Mouse (Mus musculus) kidney, adult 2 months (tissue): ENCODE results near the gene Ifna1. TPM values are rescaled to one million over a fixed set of nuclear protein-coding genes. Genes with fewer than 3 reads are reported as not detected.
"Not testable (repeated sequence)": the region's sequence is repeated elsewhere in the genome, so short reads cannot be mapped to it uniquely, and the experiment has no call there.

Source experiments
- DNase-seq: peaks from one replicate; pipeline ENCODE4 v3.0.0; 2021
- H3K27ac ChIP-seq: fragments of 200-500 bp; 2 replicates; pipeline ENCODE4 v1.5.1; 2012; ENCODE audit warnings: low read depth, low read length, control low read depth, inconsistent platforms; ENCODE audit not compliant: insufficient read depth
- H3K27me3 ChIP-seq: fragments of 200-500 bp; replicated peaks from 2 replicates; pipeline ENCODE4 v1.6.1; 2012; ENCODE audit warnings: mild to moderate bottlenecking, moderate library complexity, low read length, inconsistent platforms; ENCODE audit not compliant: control insufficient read depth, insufficient read depth
- H3K36me3 ChIP-seq: fragments of 200-500 bp; 2 replicates; pipeline ENCODE4 v1.6.1; 2012; ENCODE audit warnings: mild to moderate bottlenecking, moderate library complexity, low read length, inconsistent platforms; ENCODE audit not compliant: control insufficient read depth, insufficient read depth
- H3K4me1 ChIP-seq: fragments of 200-500 bp; 2 replicates; pipeline ENCODE4 v1.6.1; 2011; ENCODE audit warnings: low read length; ENCODE audit not compliant: control insufficient read depth, insufficient read depth
- H3K4me3 ChIP-seq: fragments of 200-500 bp; 2 replicates; pipeline ENCODE4 v1.5.1; 2011; ENCODE audit warnings: mild to moderate bottlenecking, low read depth, low read length, control low read depth; ENCODE audit not compliant: insufficient read depth
- CTCF ChIP-seq: fragments of 200-500 bp; conservative IDR thresholded peaks from 2 replicates; pipeline ENCODE4 v1.5.1; 2011; ENCODE audit warnings: low read depth, mild to moderate bottlenecking, control low read depth, low read length, moderate library complexity, mixed read lengths; ENCODE audit not compliant: insufficient read depth, insufficient read length
- POLR2A ChIP-seq: fragments of 200-500 bp; IDR thresholded peaks from one replicate; pipeline ENCODE4 v1.6.1; 2011; ENCODE audit warnings: low read depth, low read length, control low read depth
- WGBS: fragments of 180-500 bp; shearing (Covaris S2); methylation state at CpG from one replicate; pipeline ENCODE4 v1.1.7; 2018; 5-methylcytosine and 5-hydroxymethylcytosine counted together
- polyA plus RNA-seq: library from polyadenylated mRNA; depleted of rRNA; stranded (reverse); fragments of >200 nt; gene quantifications from 2 replicates; pipeline ENCODE4 v1.2.3, GENCODE M21; 2012; rRNA removed

The Ifna1 gene
- polyA plus RNA-seq, result not detected in 2 replicates

GRCm38 (mm10) chr4:88849698-88850097 lies at the start of gene Ifna1:
Gene Ifna1 (plus strand): TSS chr4:88850087.
- WGBS, result 75% methylated on average over 1 of the region's 1 CpGs
- no peaks in the 10 kb centered on the region for H3K36me3 ChIP-seq
- H3K4me1 ChIP-seq, result no peaks in the 10 kb centered on the region
- no peak within 1 kb of the TSS for H3K4me3 ChIP-seq
- no peaks in the 10 kb centered on the region for H3K27me3 ChIP-seq
- TF ChIP-seq CTCF (no peak), POLR2A (no peak)
- H3K27ac ChIP-seq, result no peak within 1 kb of the TSS
- no peak for DNase-seq

DNA sequence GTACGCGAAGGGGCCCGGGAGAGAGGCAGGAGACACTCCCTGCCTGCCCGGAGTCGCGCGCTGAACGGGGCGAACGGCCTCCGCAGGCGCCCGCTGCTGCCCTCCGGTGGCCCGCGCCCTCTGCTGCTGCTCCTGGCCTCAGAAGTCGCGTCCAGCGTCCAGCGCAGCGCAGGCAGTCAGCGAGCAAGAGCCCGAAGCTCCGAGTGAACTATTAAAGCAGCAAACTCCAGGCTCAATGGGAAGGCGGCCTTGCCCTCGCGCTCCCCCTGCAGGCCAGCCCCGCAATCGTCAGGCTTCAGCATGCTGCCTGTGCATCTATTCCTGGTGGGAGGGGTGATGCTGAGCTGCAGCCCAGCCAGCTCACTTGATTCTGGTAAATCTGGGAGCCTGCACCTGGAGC lies 46.9 kb upstream of the Ifna1 start, which contains the start of gene Gm13287:
Gm13287 (plus strand) TSS at position 301 of the 400 bp plus-strand sequence.
- not testable (repeated sequence) for H3K27ac ChIP-seq, H3K4me1 ChIP-seq, DNase-seq, H3K27me3 ChIP-seq, H3K36me3 ChIP-seq, H3K4me3 ChIP-seq
- no CpG with 5 or more reads among the region's 29 CpGs for WGBS

DNA sequence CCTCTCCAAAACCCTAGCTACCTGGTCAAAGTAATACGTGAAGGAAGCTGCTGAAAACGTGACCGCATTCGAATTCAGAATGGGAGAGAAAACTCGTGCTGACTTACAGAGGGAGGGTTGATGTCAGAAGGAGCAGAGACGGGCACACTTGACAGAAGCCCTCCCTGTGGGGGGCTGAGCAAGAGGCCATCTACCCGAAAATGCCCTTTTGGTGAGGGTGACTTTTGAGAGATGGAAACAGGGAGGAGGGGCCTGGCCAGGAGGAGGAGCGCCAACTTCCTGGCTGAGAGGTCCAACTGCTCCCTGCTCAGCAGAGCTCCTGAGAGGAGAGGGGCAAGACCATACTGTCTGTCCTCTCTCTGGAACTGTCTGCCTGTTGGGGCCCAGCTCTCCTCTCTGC lies 44.7 kb upstream of the Ifna1 start, which contains the start of gene Gm13288:
Gm13288 (plus strand) TSS at position 301 of the 400 bp plus-strand sequence.
- H3K4me1 ChIP-seq, DNase-seq, H3K27me3 ChIP-seq, H3K27ac ChIP-seq, H3K36me3 ChIP-seq, H3K4me3 ChIP-seq: not testable (repeated sequence)
- no CpG with 5 or more reads among the region's 8 CpGs for WGBS

DNA sequence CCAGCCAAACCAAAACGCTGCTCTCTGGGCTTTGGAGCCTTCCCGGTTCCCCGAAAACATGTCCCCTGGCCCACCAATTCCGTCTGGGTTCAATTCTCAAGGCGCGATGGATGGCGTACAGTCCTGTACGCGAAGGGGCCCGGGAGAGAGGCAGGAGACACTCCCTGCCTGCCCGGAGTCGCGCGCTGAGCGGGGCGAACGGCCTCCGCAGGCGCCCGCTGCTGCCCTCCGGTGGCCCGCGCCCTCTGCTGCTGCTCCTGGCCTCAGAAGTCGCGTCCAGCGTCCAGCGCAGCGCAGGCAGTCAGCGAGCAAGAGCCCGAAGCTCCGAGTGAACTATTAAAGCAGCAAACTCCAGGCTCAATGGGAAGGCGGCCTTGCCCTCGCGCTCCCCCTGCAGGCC lies 44.1 kb upstream of the Ifna1 start:
- peak; percentile 51 for DNase-seq
- not testable (repeated sequence) for H3K27me3 ChIP-seq, H3K4me3 ChIP-seq, H3K36me3 ChIP-seq, H3K4me1 ChIP-seq, H3K27ac ChIP-seq
- WGBS, result under 1% methylated on average over 15 of the region's 34 CpGs

GRCm38 (mm10) chr4:88815928-88816327 lies 34.0 kb upstream of the Ifna1 start, which contains the start of gene Ifna7:
Gene Ifna7 (plus strand): TSS chr4:88816228.
- Histone ChIP-seq H3K4me1 (no peaks in the 10 kb centered on the region), H3K27ac (no peak within 1 kb of the TSS), H3K4me3 (no peak within 1 kb of the TSS), H3K36me3 (no peaks in the 10 kb centered on the region), H3K27me3 (no peaks in the 10 kb centered on the region)
- DNase-seq, result no peak
- WGBS, result 57% methylated on average over 3 of the region's 3 CpGs
- no peak for TF ChIP-seq POLR2A

GRCm38 (mm10) chr4:88819659-88820058 lies 30.2 kb upstream of the Ifna1 start, which contains the start of gene Ifna11:
Gene Ifna11 (plus strand): TSS chr4:88819959.
- WGBS, result 76% methylated on average over 1 of the region's 1 CpGs
- H3K36me3 ChIP-seq, result no peaks in the 10 kb centered on the region
- H3K4me1 ChIP-seq, result no peaks in the 10 kb centered on the region
- no peak within 1 kb of the TSS for H3K27ac ChIP-seq
- TF ChIP-seq CTCF (no peak), POLR2A (no peak)
- no peak within 1 kb of the TSS for H3K4me3 ChIP-seq
- no peak for DNase-seq
- H3K27me3 ChIP-seq, result no peaks in the 10 kb centered on the region

DNA sequence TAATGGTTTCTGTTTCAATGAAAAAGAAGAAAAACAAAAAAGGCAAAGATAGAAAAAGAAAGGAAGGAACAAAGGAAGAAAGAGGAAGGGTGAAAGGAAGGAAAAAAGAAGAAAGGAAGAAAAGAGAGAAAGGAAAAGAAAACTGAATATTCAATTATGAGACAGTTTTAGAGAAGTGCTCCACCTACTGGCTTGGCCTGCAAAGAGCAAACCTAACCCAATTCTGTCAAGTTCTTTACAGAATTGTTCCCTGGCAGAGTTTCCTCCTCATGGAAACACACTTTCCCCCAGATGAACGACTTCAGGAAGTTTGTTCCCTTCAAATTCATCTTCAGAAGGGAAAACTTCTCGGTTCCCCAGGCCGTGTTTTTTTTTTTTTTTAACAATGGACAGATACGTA lies 26.9 kb upstream of the Ifna1 start:
- Histone ChIP-seq H3K36me3 (no peaks in the 10 kb centered on the region), H3K4me3 (no peak overlapping the region), H3K27ac (no peak overlapping the region), H3K27me3 (no peaks in the 10 kb centered on the region), H3K4me1 (no peaks in the 10 kb centered on the region)
- TF ChIP-seq POLR2A (no peak), CTCF (no peak)
- DNase-seq, result peak; percentile 9
- WGBS, result 26% methylated on average over 4 of the region's 4 CpGs

DNA sequence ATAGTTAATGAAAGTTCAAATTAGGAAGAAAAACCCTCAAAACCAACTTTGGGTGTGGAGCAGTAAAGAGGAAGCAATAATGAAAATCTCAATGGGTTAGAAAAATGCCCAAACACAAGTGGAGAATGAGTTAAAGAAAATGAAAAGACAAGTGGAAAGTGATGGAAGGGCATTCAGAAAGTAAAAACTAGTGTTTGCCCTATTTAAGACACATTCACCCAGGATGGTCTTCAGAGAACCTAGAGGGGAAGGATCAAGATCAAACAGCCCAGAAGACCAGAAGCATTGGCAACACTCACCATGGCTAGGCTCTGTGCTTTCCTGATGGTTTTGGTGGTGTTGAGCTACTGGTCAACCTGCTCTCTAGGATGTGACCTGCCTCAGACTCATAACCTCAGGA lies 22.8 kb upstream of the Ifna1 start, which contains the start of gene Ifna6:
Ifna6 (plus strand) TSS at position 301 of the 400 bp plus-strand sequence.
- not testable (repeated sequence) for DNase-seq, H3K36me3 ChIP-seq, H3K4me1 ChIP-seq, H3K27me3 ChIP-seq, H3K27ac ChIP-seq, H3K4me3 ChIP-seq
